Mouse (Mus musculus) neural tube, embryonic 15.5 days (tissue): ENCODE results near the gene Hnrnpm. TPM values are rescaled to one million over a fixed set of nuclear protein-coding genes. Genes with fewer than 3 reads are reported as not detected.

ENCODE experiments used
- ATAC-seq: fragments of 200-750 bp; cut with Nextera tagmentation; 2 replicates; pipeline ENCODE4 v1.8.0; 2017; ENCODE audit warnings: mild to moderate bottlenecking, moderate TSS enrichment, moderate library complexity; ENCODE audit not compliant: low FRiP score
- H3K27ac ChIP-seq: fragments of 300-500 bp; sonication (generic); replicated peaks from 2 replicates; pipeline ENCODE4 v1.5.1; 2015; ENCODE audit warnings: mild to moderate bottlenecking, inconsistent platforms
- H3K27me3 ChIP-seq: fragments of 300-500 bp; sonication (generic); replicated peaks from 2 replicates; pipeline ENCODE4 v1.6.1; 2015; ENCODE audit warnings: inconsistent platforms
- H3K36me3 ChIP-seq: fragments of 300-500 bp; sonication (generic); 2 replicates; pipeline ENCODE4 v1.6.1; 2015; ENCODE audit warnings: inconsistent platforms
- H3K4me1 ChIP-seq: fragments of 300-500 bp; sonication (generic); 2 replicates; pipeline ENCODE4 v1.6.1; 2015; ENCODE audit warnings: inconsistent platforms
- H3K4me2 ChIP-seq: fragments of 300-500 bp; sonication (generic); 2 replicates; pipeline ENCODE4 v1.6.1; 2015; ENCODE audit warnings: inconsistent platforms, mild to moderate bottlenecking, moderate library complexity
- H3K4me3 ChIP-seq: fragments of 300-500 bp; sonication (generic); replicated peaks from 2 replicates; pipeline ENCODE4 v1.5.1; 2015; ENCODE audit warnings: mild to moderate bottlenecking, inconsistent platforms
- H3K9ac ChIP-seq: fragments of 300-500 bp; sonication (generic); replicated peaks from 2 replicates; pipeline ENCODE4 v1.6.1; 2015; ENCODE audit warnings: mild to moderate bottlenecking, inconsistent platforms
- H3K9me3 ChIP-seq: fragments of 300-500 bp; sonication (generic); replicated peaks from 2 replicates; pipeline ENCODE4 v1.6.1; 2016; ENCODE audit warnings: inconsistent platforms
- WGBS: fragments of 180-500 bp; shearing (Covaris S2); methylation state at CpG from one replicate; pipeline ENCODE4 v1.1.7; 2015; ENCODE audit warnings: mixed read lengths; 5-methylcytosine and 5-hydroxymethylcytosine counted together
- polyA plus RNA-seq: library from polyadenylated mRNA; unstranded; fragments of >200 nt; fragmentation: Nextera tagmentation; extraction: Ambion mirVana; gene quantifications from 2 replicates; pipeline ENCODE4 v1.2.1, GENCODE M21; 2015

Hnrnpm gene
- polyA plus RNA-seq, 1 experiment from 2014 or later = 161 TPM

DNA sequence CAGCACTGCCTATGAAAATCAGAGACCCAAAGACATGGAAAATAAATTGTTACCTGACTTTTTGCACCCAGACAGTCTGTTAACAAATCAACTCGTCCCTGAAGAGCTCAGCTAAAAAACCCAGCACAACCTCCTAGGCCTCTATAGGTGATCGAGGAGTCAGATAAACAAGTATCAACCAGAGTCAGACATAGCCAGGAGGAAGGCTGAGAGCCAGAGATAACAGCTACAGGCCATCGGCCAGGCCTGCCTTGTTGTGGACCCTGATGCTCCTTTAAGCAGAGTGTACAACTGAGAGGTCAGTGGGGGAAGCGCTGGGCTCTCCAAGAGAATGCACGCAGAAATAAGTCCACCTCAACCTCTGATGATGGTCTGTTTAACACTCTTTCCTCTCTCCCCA is 26.6 kb upstream of the Hnrnpm start:
- no peak overlapping the region for H3K4me2 ChIP-seq
- ATAC-seq = no peak

DNA sequence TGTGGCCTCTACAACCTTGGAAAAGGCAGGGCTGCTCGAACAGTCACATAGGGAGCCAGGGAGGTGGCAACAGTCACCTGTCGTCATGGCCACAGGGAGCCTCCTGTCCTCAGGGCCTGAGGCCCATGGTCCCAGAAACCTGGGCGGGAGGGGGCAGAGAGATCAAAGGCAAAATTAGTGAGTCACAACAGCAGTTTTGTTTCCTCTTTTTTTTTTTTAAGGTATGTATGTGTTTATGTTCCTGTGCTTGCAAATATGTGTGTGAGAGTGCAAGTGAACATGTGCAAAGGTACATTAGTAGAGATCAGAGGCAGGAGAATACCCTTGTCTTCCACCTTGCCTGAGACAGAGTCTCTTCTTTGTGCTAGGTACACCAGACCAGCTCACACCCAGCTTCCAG is 23.2 kb upstream of the Hnrnpm start:
- WGBS = 83% methylated on average over 3 of the region's 3 CpGs
- peaks cover 6% of the 10 kb centered on the region; the same call in 1 of the 2 replicates for H3K9me3 ChIP-seq
- no peaks in the 10 kb centered on the region for H3K27me3 ChIP-seq
- no peaks in the 10 kb centered on the region for H3K4me1 ChIP-seq
- no peak overlapping the region for H3K27ac ChIP-seq
- H3K36me3 ChIP-seq = peaks cover 39% of the 10 kb centered on the region
- no peak for ATAC-seq
- no peak overlapping the region for H3K4me2 ChIP-seq
- H3K4me3 ChIP-seq = no peak overlapping the region
- no peak overlapping the region for H3K9ac ChIP-seq

More for the DNA sequence above, 26.6 kb upstream of the Hnrnpm start:
- Histone ChIP-seq H3K4me3 (no peak overlapping the region), H3K9ac (no peak overlapping the region), H3K27ac (no peak overlapping the region), H3K27me3 (no peaks in the 10 kb centered on the region), H3K36me3 (peaks cover 22% of the 10 kb centered on the region), H3K9me3 (peaks cover 6% of the 10 kb centered on the region; the same call in 1 of the 2 replicates), H3K4me1 (peaks cover 11% of the 10 kb centered on the region)
- WGBS = 87% methylated on average over 5 of the region's 5 CpGs

DNA sequence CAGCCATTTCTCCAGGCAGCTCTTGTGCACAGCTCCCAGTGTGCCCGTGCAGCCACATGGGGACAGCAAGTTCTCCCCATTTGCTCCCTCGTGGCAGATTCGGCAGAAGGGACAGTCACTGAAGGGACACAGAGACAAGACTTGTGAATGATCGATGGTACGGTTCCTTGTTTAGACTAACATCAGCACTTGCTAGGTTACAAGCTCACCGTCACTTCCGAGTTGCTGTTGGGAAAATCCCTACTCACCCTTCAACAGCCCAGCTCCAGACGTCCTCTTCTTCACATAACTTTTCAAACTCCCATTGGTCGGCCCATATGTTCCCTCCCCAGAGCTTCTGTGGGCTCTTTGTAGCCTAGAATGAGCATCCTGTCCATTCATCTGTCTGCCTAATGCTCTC is 16.4 kb upstream of the Hnrnpm start:
- Histone ChIP-seq H3K4me2 (no peak overlapping the region), H3K4me1 (no peaks in the 10 kb centered on the region), H3K9ac (no peak overlapping the region), H3K9me3 (no peaks in the 10 kb centered on the region), H3K27me3 (no peaks in the 10 kb centered on the region), H3K27ac (no peak overlapping the region), H3K4me3 (no peak overlapping the region), H3K36me3 (peaks cover 52% of the 10 kb centered on the region)
- no peak for ATAC-seq
- WGBS = 91% methylated on average over 9 of the region's 9 CpGs

DNA sequence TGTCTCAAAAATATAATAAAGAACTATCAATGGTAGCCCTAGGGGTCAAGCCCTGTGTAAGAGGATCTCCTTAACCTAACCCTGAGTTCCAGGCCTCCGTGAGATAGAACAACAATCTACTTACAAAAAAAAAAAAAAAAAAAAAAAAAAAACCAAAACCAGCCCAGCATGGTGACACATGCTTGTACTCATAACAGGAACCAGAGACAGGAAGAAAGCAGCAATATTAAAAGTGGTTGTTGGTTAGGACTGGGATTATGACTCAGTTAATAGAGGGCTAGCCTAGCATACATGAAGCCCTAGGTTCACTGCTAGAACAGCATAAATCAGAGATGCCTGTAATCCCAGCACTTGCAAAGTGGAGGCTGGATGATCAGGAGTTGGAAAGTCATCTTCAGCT is 15.5 kb upstream of the Hnrnpm start:
- no peak overlapping the region for H3K27ac ChIP-seq
- H3K4me1 ChIP-seq = no peaks in the 10 kb centered on the region
- H3K4me3 ChIP-seq = no peak overlapping the region
- H3K27me3 ChIP-seq = no peaks in the 10 kb centered on the region
- H3K4me2 ChIP-seq = no peak overlapping the region
- WGBS = 79% methylated on average over 1 of the region's 1 CpGs
- H3K9me3 ChIP-seq = no peaks in the 10 kb centered on the region
- peaks cover 55% of the 10 kb centered on the region for H3K36me3 ChIP-seq
- no peak overlapping the region for H3K9ac ChIP-seq
- ATAC-seq = no peak

DNA sequence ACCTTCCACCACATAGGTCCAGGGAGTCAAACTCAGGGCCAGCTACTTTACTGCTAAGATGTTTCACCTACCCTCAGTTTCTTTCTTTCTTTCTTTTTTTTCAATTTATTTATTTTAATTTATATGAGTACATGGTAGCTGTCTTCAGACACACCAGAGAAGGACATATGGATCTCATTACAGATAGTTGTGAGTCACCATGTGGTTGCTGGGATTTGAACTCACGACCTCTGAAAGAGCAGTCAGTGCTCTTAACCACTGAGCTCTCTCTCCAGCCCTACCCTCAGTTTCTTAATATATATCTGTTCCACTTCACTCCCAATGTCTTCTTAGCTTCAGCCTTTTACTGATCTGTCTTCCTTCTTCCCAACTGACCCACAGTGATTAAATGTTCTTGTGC is 8.8 kb upstream of the Hnrnpm start:
- no peak overlapping the region for H3K4me3 ChIP-seq
- H3K9ac ChIP-seq = no peak overlapping the region
- H3K27me3 ChIP-seq = no peaks in the 10 kb centered on the region
- WGBS = 100% methylated on average over 1 of the region's 1 CpGs
- no peak for ATAC-seq
- H3K9me3 ChIP-seq = no peaks in the 10 kb centered on the region
- no peak overlapping the region for H3K4me2 ChIP-seq
- H3K27ac ChIP-seq = no peak overlapping the region
- H3K4me1 ChIP-seq = no peaks in the 10 kb centered on the region
- H3K36me3 ChIP-seq = peaks cover 65% of the 10 kb centered on the region

DNA sequence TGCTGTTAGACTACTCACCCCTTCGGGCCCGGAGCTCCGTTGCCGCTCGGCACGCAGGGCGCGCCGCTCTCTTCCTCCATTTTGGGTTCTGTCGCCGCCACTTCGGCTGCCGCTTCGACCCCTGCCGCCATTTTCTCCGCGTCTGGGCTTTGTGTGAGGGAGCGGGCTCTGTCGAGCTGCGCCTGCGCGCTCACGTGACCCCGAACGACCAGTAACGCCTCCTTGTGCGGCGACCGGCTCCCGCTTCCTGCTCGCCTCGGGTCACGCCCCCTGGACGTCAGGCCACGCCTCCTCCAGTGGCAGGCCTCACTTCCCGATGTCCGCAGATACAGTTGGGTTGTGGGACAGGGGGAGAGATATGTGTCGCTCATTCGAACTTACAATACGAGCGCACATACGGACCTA is 1.4 kb downstream of the Hnrnpm start:
- Histone ChIP-seq H3K4me1 (peaks cover 43% of the 10 kb centered on the region), H3K27ac (peak overlapping the region; percentile 98), H3K36me3 (no peaks in the 10 kb centered on the region), H3K27me3 (no peaks in the 10 kb centered on the region), H3K9me3 (no peaks in the 10 kb centered on the region), H3K9ac (peak overlapping the region; percentile 89), H3K4me3 (peak overlapping the region; percentile 93), H3K4me2 (peak overlapping the region; percentile 92)
- WGBS = 0% methylated on average over 42 of the region's 42 CpGs
- peak; percentile 98 for ATAC-seq

DNA sequence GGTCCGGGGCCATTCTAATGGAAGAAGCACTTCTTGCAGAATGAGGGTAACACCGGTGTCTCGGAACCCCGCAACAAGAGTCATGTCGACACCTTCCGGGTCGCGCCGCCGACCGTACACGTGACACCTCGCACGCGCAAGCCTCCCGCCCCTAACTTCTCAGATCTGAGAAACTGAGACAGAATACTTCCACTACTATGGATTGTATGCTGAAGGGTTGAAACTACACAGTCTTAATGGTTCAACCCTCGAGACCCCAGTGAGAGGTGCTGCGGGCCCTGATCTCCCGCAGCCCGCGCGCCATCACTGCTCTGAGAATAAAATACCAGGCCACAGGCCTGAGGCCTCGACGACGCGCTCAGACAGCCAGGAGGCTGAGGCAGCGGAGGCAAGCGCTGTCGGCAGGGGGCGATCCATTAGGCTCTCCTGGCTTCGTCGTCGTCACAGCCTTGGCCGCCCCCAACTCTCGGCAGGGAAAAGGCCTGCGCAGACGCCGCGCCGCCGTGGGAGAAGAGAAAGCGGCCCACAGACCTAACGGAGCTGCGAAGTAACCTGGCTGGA is 1.9 kb downstream of the Hnrnpm start:
- Histone ChIP-seq H3K27ac (peak overlapping the region; percentile 98), H3K4me3 (peak overlapping the region; percentile 93), H3K4me1 (peaks cover 45% of the 10 kb centered on the region), H3K9ac (peak overlapping the region; percentile 89), H3K36me3 (no peaks in the 10 kb centered on the region), H3K27me3 (no peaks in the 10 kb centered on the region), H3K4me2 (peak overlapping the region; percentile 92), H3K9me3 (no peaks in the 10 kb centered on the region)
- ATAC-seq = peak; percentile 88
- under 1% methylated on average over 40 of the region's 44 CpGs for WGBS

DNA sequence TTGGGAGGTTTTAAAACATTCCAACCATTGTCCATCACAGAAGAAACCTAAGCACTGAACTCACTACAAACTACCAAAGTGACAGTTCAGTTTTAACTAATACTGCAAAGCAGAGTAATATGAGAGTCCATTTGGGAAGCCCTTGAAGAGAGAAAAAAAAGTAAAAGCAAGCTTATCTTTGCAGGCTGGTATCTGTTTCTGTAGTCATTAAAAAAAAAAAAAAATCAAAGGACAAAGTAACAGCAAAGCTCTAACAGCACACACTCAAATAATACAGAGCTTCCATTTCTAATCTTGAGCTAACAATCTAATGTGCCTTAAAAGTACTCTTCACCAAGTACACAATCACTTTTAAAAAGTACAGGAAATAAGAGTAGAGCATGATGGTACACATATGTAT is 4.9 kb downstream of the Hnrnpm start:
- ATAC-seq = no peak
- Histone ChIP-seq H3K4me3 (no peak overlapping the region), H3K27me3 (no peaks in the 10 kb centered on the region), H3K27ac (no peak overlapping the region), H3K4me1 (peaks cover 49% of the 10 kb centered on the region), H3K9ac (no peak overlapping the region), H3K36me3 (peaks cover 9% of the 10 kb centered on the region), H3K4me2 (peak overlapping the region; percentile 92; the same call in 1 of the 2 replicates), H3K9me3 (no peaks in the 10 kb centered on the region)

DNA sequence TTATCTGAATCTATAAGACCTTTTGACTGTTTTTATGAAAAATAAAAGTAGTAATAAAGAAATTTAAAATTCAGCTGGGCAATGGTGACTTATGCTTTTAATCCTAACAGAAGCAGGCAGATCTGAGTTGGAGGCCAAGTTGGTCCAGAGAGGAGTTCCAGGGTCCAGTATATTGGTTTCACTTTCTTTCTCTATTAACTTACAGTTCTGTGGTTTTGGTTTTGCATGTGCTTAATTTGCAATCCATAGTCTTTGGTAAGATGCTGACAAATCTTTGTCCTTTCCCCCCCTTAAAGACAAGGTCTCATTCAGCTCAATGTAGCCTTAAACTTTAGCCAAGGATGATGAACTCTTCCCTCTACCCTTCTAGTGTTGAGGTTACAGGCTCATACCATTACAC is 7.9 kb downstream of the Hnrnpm start:
- Histone ChIP-seq H3K36me3 (peaks cover 20% of the 10 kb centered on the region), H3K9me3 (no peaks in the 10 kb centered on the region), H3K4me2 (no peak overlapping the region), H3K27me3 (no peaks in the 10 kb centered on the region), H3K4me1 (peaks cover 36% of the 10 kb centered on the region), H3K4me3 (no peak overlapping the region), H3K9ac (no peak overlapping the region), H3K27ac (no peak overlapping the region)
- no peak for ATAC-seq

DNA sequence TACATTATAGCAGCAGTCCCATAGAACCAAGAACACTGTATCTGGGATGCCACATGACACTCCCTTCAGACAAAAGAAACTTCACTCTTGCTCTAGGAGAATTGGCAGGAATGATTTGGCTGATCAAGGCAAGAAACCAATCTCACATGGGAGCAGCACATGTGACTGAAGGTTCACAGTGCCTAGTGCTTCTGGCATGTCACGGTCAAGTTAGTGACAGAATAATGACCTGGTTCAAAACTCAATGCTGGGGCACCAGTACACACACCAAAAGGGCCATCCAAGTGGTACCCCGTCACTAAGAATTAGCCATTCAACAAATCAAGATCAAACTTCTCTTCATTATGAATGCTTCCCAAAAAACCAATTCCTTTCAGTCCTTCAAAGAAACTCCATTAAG is 10.6 kb downstream of the Hnrnpm start:
- H3K36me3 ChIP-seq = peaks cover 24% of the 10 kb centered on the region
- H3K4me3 ChIP-seq = no peak overlapping the region
- 88% methylated on average over 2 of the region's 2 CpGs for WGBS
- H3K9ac ChIP-seq = no peak overlapping the region
- peaks cover 14% of the 10 kb centered on the region; the same call in 1 of the 2 replicates for H3K4me1 ChIP-seq
- ATAC-seq = no peak
- H3K27ac ChIP-seq = no peak overlapping the region
- no peaks in the 10 kb centered on the region for H3K27me3 ChIP-seq
- H3K9me3 ChIP-seq = no peaks in the 10 kb centered on the region
- H3K4me2 ChIP-seq = no peak overlapping the region

DNA sequence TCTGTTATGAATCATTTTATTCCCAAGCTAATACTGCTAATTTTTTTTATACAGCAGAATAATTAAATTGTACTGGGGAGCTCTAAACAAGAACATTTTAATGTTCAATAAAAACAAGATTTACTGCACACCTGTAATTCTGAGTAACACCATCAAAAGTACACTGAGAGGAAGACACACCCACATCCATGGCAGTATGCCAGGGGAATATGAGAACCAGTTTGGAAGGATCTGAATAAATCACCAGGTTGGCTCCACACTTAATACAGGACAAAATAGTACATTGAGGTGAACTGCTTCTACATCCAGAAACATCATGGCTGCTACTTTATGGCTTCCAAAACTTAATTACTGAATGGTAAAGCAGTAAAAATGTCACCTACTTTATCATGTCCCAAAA is 11.2 kb downstream of the Hnrnpm start:
- ATAC-seq = no peak
- H3K9me3 ChIP-seq = no peaks in the 10 kb centered on the region

DNA sequence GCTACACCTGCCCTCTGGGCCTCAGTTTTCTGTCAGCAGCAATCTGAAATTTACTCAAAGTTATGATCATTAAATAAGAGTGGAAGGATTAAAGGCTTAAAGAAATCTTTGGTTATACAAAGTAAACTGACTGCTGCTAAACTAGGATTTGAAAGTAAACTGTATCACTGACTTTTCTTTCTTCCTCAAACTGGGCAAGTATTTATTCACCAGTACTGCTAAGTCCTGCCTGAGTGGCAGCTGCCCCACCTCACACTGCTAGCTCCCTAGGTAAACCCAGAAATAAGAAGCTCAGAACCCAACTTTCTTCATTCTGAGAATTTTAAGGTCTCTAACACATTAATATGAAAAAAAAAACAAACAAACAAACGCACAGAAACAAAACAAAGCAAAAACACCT is 12.8 kb downstream of the Hnrnpm start:
- Histone ChIP-seq H3K36me3 (peaks cover 24% of the 10 kb centered on the region), H3K9ac (no peak overlapping the region), H3K27me3 (no peaks in the 10 kb centered on the region), H3K4me1 (0 out of 2 replicates have a peak, but pooled peaks cover 7% of the 10 kb centered on the region), H3K9me3 (no peaks in the 10 kb centered on the region), H3K4me3 (no peak overlapping the region), H3K4me2 (no peak overlapping the region), H3K27ac (no peak overlapping the region)
- 95% methylated on average over 1 of the region's 1 CpGs for WGBS
- no peak for ATAC-seq

More for the DNA sequence above, 11.2 kb downstream of the Hnrnpm start:
- H3K9ac ChIP-seq = no peak overlapping the region
- no peaks in the 10 kb centered on the region for H3K27me3 ChIP-seq
- no peak overlapping the region for H3K4me2 ChIP-seq
- H3K27ac ChIP-seq = no peak overlapping the region
- peaks cover 24% of the 10 kb centered on the region for H3K36me3 ChIP-seq
- H3K4me1 ChIP-seq = peaks cover 12% of the 10 kb centered on the region; the same call in 1 of the 2 replicates
- no peak overlapping the region for H3K4me3 ChIP-seq
